Mouse (Mus musculus): Measurements from ENCODE around the gene Crebbp. TPM values are rescaled to one million over a fixed set of nuclear protein-coding genes. Genes with fewer than 3 reads are reported as not detected.

Crebbp gene
- 7.9 TPM for polyA plus RNA-seq (2014; fragmentation: Illumina TruSeq; extraction: RNeasy Lipid Tissue Mini Kit (QIAGEN cat#74804); ENCODE audit: low read depth, low replicate concordance)

GRCm38 (mm10) chr16:4213799-4214551 is at the start of gene Crebbp:
Gene Crebbp, minus strand, starts transcription at chr16:4213997.

GRCm38 (mm10) chr16:4077384-4078061 is 136.3 kb downstream of the Crebbp start, which contains the start of gene Trap1:
Gene Trap1, minus strand, starts transcription at chr16:4077827.

GRCm38 (mm10) chr16:4036807-4037206 is 177.0 kb downstream of the Crebbp start, which contains the start of gene Dnase1:
Gene Dnase1, plus strand, starts transcription at chr16:4036942.

Other genes with a start within 250 kb of the Crebbp start
- gene Nlrc3, start 237.4 kb downstream of the Crebbp start, polyA plus RNA-seq (2014; fragmentation: Illumina TruSeq; extraction: RNeasy Lipid Tissue Mini Kit (QIAGEN cat#74804); ENCODE audit: low read depth, low replicate concordance), result 1.2 TPM
- 9.7 TPM for gene Slx4, start 210.2 kb downstream of the Crebbp start, polyA plus RNA-seq (2014; fragmentation: Illumina TruSeq; extraction: RNeasy Lipid Tissue Mini Kit (QIAGEN cat#74804); ENCODE audit: low read depth, low replicate concordance)
- gene Dnase1, start 177.1 kb downstream of the Crebbp start, polyA plus RNA-seq (2014; fragmentation: Illumina TruSeq; extraction: RNeasy Lipid Tissue Mini Kit (QIAGEN cat#74804); ENCODE audit: low read depth, low replicate concordance), result not detected
- gene Trap1, start 136.2 kb downstream of the Crebbp start, polyA plus RNA-seq (2014; fragmentation: Illumina TruSeq; extraction: RNeasy Lipid Tissue Mini Kit (QIAGEN cat#74804); ENCODE audit: low read depth, low replicate concordance), result 154 TPM
- gene Adcy9, start 206.5 kb upstream of the Crebbp start, polyA plus RNA-seq (2014; fragmentation: Illumina TruSeq; extraction: RNeasy Lipid Tissue Mini Kit (QIAGEN cat#74804); ENCODE audit: low read depth, low replicate concordance), result 12.4 TPM